Mouse (Mus musculus) olfactory bulb, adult 2 months (tissue): Measurements from ENCODE around the gene Ppp3ca.

ENCODE experiments used
- CTCF ChIP-seq: fragments of 200-500 bp; IDR thresholded peaks from 2 replicates; pipeline ENCODE4 v1.5.1; 2012; ENCODE audit warnings: low read depth, mild to moderate bottlenecking, low read length, moderate library complexity; ENCODE audit not compliant: insufficient read depth
- POLR2A ChIP-seq: fragments of 200-500 bp; IDR thresholded peaks from 2 replicates; pipeline ENCODE4 v1.6.1; 2012; ENCODE audit warnings: mild to moderate bottlenecking, low read depth, low read length, moderate library complexity; ENCODE audit not compliant: insufficient read depth

DNA sequence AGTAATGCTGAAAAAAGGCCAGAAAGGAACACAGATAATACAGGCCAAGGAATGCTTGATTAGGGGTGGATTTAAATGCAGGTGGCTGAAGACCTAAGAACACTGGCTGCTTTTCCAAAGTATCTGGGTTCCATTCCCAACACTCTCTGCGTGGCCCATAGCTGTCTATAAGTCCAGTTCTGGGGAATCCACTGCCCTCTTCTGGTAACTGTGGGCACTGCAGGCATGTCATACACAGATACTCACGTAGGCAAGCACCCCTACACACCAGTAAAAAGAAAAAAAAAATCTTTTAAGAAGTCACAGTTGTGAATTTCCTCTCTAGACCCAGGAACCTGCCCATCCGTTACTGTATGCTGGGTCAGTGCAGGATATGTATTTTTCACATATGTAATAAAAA, 167.7 kb downstream of the Ppp3ca start:
- no peak for TF ChIP-seq CTCF
- TF ChIP-seq POLR2A, result no peak
